Mouse (Mus musculus) ovary, adult 18-20 months (tissue): ENCODE measurements around the gene Snrk.
"Not testable (repeated sequence)": the region's sequence is repeated elsewhere in the genome, so short reads cannot be mapped to it uniquely, and the experiment has no call there.

ENCODE experiments used
- DNase-seq: peaks from one replicate; pipeline ENCODE4 v3.0.0; 2022; ENCODE audit warnings: low spot score, mixed read lengths

Snrk gene

GRCm38 (mm10) chr9:122143219-122143618 lies 26.2 kb downstream of the Snrk start:
- no peak for DNase-seq

DNA sequence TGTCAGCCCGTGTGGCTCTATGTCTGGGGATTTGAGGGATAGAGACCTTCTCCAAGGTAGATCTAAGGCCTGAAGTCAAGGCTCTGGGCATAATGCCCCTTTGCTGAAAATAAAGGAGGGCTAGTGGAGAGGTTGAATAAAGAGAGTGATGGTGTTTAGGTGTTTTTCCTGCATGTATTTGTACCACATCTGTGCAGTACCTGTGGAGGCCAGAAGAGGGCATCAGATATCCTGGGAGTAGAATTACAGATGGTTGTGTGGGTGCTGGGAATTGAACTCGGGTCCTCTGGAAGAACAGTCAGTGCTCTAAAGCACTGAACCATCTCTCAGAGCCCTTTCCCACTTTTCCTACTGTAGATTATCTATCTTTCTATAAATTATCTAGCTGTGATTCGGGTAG lies 27.7 kb downstream of the Snrk start:
- DNase-seq, result no peak

GRCm38 (mm10) chr9:122145677-122146076 lies 28.6 kb downstream of the Snrk start:
- DNase-seq, result no peak

DNA sequence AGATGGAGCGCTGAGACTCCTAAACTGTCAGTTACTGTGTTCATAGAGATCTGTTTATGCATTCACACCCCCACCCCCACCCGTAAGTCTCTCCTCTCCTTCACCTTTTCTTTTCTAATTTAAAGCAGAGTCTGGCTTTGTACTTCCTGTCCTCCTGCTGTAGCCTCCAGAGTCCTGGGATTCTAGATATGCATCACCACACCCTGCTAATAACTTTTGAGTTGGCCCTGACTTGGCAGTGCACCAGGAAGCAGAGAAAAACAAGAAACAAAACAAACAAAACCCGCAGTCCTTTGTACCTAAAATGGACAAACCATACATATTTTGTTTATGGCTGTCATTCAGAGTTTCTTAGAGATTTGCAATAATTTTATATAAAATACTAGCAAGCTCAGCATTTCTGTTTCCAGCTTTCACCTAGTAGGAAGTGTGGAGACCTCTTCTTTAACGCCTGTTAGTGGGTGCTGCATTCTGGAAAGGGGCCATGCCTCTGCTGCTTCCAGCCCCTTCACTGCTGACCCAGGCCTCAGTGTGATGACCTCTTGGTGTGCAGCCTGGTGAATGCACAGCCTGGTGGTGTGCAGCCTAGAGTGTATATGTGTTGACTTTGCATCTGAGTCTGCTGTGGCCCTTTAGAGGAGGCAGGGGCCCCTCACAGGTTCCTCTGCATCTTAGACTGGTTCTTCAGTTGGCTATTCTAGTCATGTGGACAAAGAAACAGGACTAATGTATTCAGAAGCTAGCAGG lies 29.2 kb downstream of the Snrk start:
- no peak for DNase-seq

DNA sequence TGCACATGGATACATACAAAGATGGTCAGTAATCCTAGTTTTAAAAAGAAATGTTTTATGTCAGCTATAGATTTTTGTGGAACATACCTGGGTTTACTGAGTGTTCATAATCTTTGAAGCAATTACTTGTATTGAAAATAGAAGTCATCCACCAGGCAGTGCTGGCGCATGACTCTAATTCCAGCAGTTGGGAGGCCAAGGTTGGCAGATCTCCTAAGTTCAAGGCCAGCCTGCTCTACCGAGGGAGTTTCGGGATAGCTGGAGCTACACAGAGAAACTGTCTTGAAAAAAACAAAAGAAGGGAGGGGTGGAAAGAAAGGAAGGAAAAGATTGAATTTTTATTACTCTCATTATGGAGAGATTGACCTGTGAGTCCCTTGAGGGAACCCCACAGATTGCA lies 31.3 kb downstream of the Snrk start:
- no peak for DNase-seq

GRCm38 (mm10) chr9:122149997-122150826 lies 33.1 kb downstream of the Snrk start:
- DNase-seq, result no peak

- DNase-seq, result no peak
Measured at GRCm38 (mm10) chr9:122152063-122152462, 35.0 kb downstream of the Snrk start.

DNA sequence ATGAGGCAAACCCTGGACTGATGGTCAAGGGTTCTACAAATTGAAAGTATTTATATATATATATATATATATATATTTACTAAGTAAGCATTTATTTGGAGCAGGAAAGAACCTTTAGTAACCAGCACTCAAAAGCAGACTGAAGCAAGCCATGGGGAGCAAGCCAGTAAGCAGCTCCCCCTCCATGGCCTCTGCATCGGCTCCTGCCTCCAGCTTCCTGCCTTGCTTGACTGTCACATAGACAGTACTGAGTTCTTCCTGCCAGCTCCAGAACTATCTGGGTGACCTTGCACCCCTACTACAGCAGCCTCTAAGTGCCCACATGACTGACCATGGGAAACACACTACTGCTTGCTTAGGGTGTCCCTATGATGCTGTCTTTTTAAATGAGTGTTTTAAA lies 35.4 kb downstream of the Snrk start:
- DNase-seq, result no peak

- no peak for DNase-seq
Measured at GRCm38 (mm10) chr9:122153436-122153835, 36.4 kb downstream of the Snrk start.

- no peak for DNase-seq
Measured at GRCm38 (mm10) chr9:122155193-122155592, 38.1 kb downstream of the Snrk start.

DNA sequence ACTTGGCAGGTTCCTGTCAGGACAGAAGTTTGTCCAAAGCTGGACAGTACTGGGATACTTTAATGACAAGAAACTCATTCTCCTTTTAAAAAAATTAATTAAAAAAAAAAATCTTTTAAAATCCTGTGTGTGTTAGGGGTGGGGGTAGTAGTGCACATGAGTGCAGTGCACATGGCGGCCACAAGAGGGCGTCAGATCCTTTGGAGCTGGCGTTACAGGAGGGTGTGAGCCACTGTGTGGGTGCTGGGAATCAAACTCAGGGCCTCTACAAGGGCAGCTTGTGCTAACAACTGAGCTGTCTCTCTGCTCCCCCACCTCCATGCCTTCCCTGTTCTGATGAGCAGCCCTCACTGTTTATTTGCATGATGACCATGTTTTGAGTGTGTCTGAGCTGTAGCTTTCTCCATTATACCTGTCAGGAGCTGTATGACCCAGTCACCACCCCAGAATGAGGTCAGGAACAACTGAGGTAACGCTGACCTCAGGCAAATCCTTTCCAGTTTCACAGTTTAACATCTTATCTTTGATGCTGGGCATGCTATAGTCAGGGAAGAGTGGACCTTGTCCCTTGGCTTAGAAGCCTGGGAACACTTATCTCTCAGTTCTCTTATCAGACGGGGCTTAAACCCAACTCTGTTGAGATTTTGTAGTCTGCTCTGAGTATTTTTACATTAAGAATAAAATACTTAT lies 39.5 kb downstream of the Snrk start:
- no peak for DNase-seq

DNA sequence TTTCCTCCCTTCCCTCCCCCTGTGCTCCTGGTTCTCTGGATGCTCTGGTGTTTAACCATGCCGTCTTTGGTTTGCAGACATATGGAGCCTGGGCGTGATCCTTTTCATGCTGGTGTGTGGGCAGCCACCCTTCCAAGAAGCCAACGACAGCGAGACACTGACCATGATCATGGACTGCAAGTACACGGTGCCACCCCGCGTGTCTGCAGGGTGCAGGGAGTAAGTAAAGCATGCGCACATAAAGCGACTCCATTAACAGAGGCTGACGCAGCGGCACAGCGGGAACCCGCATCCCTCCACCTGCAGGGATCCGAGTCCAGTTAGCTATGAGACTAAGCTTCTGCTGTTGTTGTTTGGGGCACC lies 40.0 kb downstream of the Snrk start:
- no peak for DNase-seq

GRCm38 (mm10) chr9:122164535-122164934 lies 47.5 kb downstream of the Snrk start:
- no peak for DNase-seq

DNA sequence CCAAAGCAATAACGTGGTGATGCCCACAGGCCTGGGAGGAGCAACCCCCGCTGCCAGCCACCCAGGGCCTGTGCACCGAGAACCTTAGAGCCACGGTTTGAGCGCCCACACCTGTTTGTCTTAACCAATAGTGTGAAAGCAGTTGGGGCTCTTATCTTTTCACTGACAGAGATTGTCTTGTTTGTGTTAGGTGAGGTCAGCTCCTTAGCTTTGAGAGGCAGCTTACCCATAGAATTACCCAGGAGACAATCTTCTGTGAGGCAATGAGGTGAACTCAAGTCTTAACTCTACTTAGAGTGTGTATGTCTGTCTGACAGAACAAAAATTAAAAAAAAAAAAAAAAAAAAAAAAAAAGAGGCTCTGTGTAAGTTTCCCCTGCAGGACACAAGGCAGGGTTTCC lies 50.7 kb downstream of the Snrk start:
- DNase-seq, result not testable (repeated sequence)

GRCm38 (mm10) chr9:122169901-122170300 lies 52.8 kb downstream of the Snrk start:
- DNase-seq, result no peak

GRCm38 (mm10) chr9:122172612-122173186 lies 55.6 kb downstream of the Snrk start:
- DNase-seq, result no peak

- DNase-seq, result no peak
Measured at GRCm38 (mm10) chr9:122173405-122174233, 56.6 kb downstream of the Snrk start.

- DNase-seq, result no peak
Measured at GRCm38 (mm10) chr9:122174723-122175122, 57.7 kb downstream of the Snrk start.

DNA sequence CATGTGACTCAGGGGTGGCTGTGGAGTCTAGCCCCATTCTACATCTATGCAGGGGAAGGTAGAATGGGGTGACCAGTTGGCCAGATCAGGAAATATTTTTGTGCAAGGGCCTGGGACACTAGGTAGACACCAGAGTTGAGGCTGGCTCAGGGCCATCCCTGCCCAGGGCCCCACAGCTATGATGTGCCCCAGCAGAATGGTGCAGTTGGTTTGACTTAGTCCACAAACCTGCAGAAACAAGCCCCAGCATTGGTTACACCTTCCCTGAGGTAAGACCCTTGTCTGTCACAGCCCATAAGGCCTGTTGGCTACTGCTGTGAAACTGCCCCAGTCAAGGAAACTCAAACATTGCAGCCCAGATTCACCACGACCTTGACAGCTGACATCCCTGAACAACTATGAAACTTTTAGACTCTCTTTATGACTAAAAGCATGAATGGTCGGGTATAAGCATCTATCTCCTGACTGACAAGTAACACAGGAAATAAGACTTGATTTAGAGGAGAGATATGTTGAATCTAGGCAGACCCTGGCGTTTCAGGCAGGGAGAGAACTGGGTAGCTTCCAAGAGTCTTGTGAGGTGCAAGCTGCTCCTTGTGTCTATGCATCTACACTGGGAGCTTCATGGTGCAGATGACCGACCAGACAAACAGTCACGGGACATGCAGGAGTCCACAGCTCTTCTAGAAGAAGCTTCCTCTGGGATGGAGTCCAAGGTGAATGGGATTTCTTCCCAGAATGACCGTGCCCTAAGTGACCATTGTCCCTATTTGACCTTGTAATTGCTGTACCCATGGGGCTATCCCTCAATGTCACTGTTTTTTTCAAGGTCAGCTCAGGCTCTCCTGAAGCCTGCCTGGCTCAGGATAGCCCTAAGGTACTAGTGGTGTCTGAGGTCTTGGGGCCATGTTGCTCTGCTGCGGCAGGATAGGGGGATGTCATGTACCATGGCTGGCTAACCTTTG lies 60.5 kb downstream of the Snrk start:
- DNase-seq, result no peak

DNA sequence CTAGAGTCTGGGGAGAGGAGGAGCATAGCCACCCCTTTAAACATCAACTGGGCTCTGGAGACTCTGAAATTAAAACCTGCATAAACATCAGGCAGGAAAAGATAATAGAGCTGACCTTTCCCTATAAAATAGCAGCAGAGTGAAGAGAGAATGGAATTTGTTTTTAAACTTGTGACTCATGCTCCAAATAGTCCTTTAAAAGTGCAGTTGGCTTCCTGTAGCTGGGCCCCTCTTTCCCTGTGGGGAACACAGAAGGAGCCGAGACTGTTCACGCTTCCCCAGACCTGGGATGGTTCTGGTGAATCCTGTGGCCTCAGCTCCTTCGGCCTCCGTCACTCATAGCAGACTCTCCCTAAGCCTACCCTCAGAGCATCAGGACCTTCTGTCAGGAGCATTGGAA lies 61.4 kb downstream of the Snrk start:
- DNase-seq, result no peak
